ENCODE assay signal across 8 mouse cellular contexts in the genomic region with DNA sequence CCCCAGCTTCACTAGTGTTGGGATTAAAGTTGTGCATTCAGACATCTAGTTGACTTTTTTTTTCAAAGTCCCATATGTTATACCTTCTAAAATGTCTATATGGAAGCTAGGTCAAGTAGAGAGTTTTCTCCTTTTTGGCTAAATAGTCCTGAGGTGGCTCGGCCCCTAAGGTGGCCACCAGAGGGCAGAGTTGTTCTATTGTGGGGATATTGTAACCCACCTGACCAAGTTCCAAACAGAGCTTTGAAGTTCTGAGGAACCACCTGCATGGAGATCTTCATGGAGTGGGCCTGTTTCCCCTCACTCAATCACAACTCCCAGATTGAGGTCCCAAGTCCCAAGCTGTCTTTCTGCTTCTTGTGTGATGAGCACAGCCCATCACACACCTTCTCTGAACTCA. TPM values are rescaled to one million over a fixed set of nuclear protein-coding genes. Genes with fewer than 3 reads are reported as not detected.
DNase-seq lines count a peak whose midpoint lies in the region; ATAC-seq and TF ChIP-seq lines count a peak whose summit lies in the region.
"Had no signal": no experiment of that assay in that cellular context is flagged by ENCODE, and none has a peak within 500 bp of the region (broad histone marks: within the 10 kb centered on the region; RNA-seq: fewer than 3 reads in every experiment).

No protein-coding gene starts in this region.

- peak; percentile 94 for TF ChIP-seq RAD21 in MEL (IDR thresholded peaks at IDR 0.05; ENCODE audit: low read depth, low read length)

- TF ChIP-seq POLR2A in MEL (IDR thresholded peaks at IDR 0.05; ENCODE audit: control insufficient read depth in 1 of 2, insufficient read depth in 1 of 2, low read depth in 1 of 2, low read length in 2 of 2, poor library complexity in 1 of 2): no peak
- no peak for TF ChIP-seq POLR2A in lung, adult 2 months (IDR thresholded peaks at IDR 0.05; ENCODE audit: borderline replicate concordance, extremely low read depth, low read depth, low read length)

- DNase-seq in MEL (ENCODE audit: low read depth, low spot score): peak; percentile 66
- DNase-seq in cerebellum, adult 11-12 months: peak; percentile 58
- peak; percentile 76 for DNase-seq in gastrocnemius, adult 2 months
- DNase-seq in lung, adult 2 months: peak; percentile 68
- DNase-seq in right cerebral cortex, postnatal 25 days: peak; percentile 52

- no peak for TF ChIP-seq EP300 in MEL (IDR thresholded peaks at IDR 0.05; ENCODE audit: low read depth in 1 of 2, low read length in 2 of 2)

- no peaks in the 10 kb centered on the region for H3K79me2 ChIP-seq in MEL (ENCODE audit: control insufficient read depth, insufficient read depth, low read length, poor library complexity)

- H3K27ac ChIP-seq in MEL (ENCODE audit: control insufficient read depth, low read depth, low read length): no peak overlapping the region
- no peak overlapping the region for H3K27ac ChIP-seq in gastrocnemius, adult 2 months
- H3K27ac ChIP-seq in kidney, embryonic 16.5 days (ENCODE audit: low read length): no peak overlapping the region
- H3K27ac ChIP-seq: liver, embryonic 15.5 days had no signal

- H3K4me1 ChIP-seq in MEL (ENCODE audit: control insufficient read depth in 1 of 2, insufficient read depth in 2 of 2, low read length in 2 of 2): no peaks in the 10 kb centered on the region
- H3K4me1 ChIP-seq in kidney, embryonic 16.5 days (ENCODE audit: insufficient read depth, low read length): 0 out of 2 replicates have a peak, but pooled peaks cover 3% of the 10 kb centered on the region
- H3K4me1 ChIP-seq in lung, adult 2 months (ENCODE audit: control insufficient read depth, insufficient read depth, low read length): no peaks in the 10 kb centered on the region
- H3K4me1 ChIP-seq: liver, embryonic 15.5 days had no signal

- no peaks in the 10 kb centered on the region; a peak in 2 of 4 replicates for H3K27me3 ChIP-seq in MEL (ENCODE audit: control insufficient read depth in 1 of 2, insufficient read depth in 2 of 2, low read length in 2 of 2)
- H3K27me3 ChIP-seq in kidney, embryonic 16.5 days (ENCODE audit: insufficient read depth, low read length): no peaks in the 10 kb centered on the region
- H3K27me3 ChIP-seq: liver, embryonic 15.5 days had no signal

- H3K36me3 ChIP-seq in MEL (ENCODE audit: control insufficient read depth in 1 of 2, insufficient read depth in 2 of 2, low read length in 2 of 2): no peaks in the 10 kb centered on the region
- H3K36me3 ChIP-seq in kidney, embryonic 16.5 days (ENCODE audit: insufficient read depth, low read length): no peaks in the 10 kb centered on the region
- H3K36me3 ChIP-seq: liver, embryonic 15.5 days had no signal

- no peak overlapping the region for H3K4me2 ChIP-seq in kidney, embryonic 16.5 days (replicated peaks; ENCODE audit: low read depth, low read length)
- H3K4me2 ChIP-seq: liver, embryonic 15.5 days had no signal

- no peak overlapping the region for H3K9ac ChIP-seq in MEL (ENCODE audit: control insufficient read depth, low read depth, low read length, poor library complexity, severe bottlenecking)
- no peak overlapping the region for H3K9ac ChIP-seq in kidney, embryonic 16.5 days (replicated peaks; ENCODE audit: low read length)
- H3K9ac ChIP-seq: liver, embryonic 15.5 days had no signal

- H3K9me3 ChIP-seq in MEL (replicated peaks; ENCODE audit: insufficient read depth, low read length): no peaks in the 10 kb centered on the region
- no peaks in the 10 kb centered on the region for H3K9me3 ChIP-seq in kidney, embryonic 16.5 days (ENCODE audit: low read length)
- H3K9me3 ChIP-seq: liver, embryonic 15.5 days had no signal

- peak; percentile 83 to 93 (median 89) for TF ChIP-seq CTCF in MEL (IDR thresholded peaks at IDR 0.05 in 2 of 3, conservative IDR thresholded peaks at IDR 0.05 in 1 of 3; ENCODE audit: control insufficient read depth in 1 of 3, insufficient read depth in 1 of 3, low read depth in 2 of 3, low read length in 3 of 3, poor library complexity in 1 of 3, severe bottlenecking in 1 of 3)
- TF ChIP-seq CTCF in gastrocnemius, adult 2 months (IDR thresholded peaks at IDR 0.05): peak; percentile 93
- TF ChIP-seq CTCF in lung, adult 2 months (IDR thresholded peaks at IDR 0.05; ENCODE audit: insufficient read depth, low read length): peak; percentile 76

- 0% methylated on average over 1 of the region's 1 CpGs for WGBS in kidney, embryonic 16.5 days
- WGBS in lung, adult 2 months: 5% methylated on average over 1 of the region's 1 CpGs

- intact Hi-C loops in gastrocnemius, adult 2 months (cut with DNase I): loop anchor here (1.0 to 10.0 kb wide), 3 partner anchors 154 to 281 kb away; no protein-coding TSS in a partner anchor

- peak; percentile 53 for ATAC-seq in CD4-positive, CD25-positive, alpha-beta regulatory T cell, adult 4 months
- peak; percentile 59; the same call in 1 of the 2 replicates for ATAC-seq in kidney, embryonic 16.5 days (ENCODE audit: low FRiP score, low TSS enrichment)

- H3K4me3 ChIP-seq in MEL (ENCODE audit: control insufficient read depth in 1 of 2, insufficient read depth in 1 of 2, low read depth in 2 of 2, low read length in 2 of 2): no peak overlapping the region
- no peak overlapping the region for H3K4me3 ChIP-seq in gastrocnemius, adult 2 months
- no peak overlapping the region for H3K4me3 ChIP-seq in kidney, embryonic 16.5 days (ENCODE audit: low read length)
- H3K4me3 ChIP-seq in lung, adult 2 months (replicated peaks; ENCODE audit: extremely low read depth, low read depth, low read length): no peak overlapping the region
- H3K4me3 ChIP-seq: liver, embryonic 15.5 days had no signal

TF ChIP-seq in MEL, 35 proteins besides CTCF, POLR2A, EP300 and RAD21:
- peak; percentile 95 for TF ChIP-seq ZC3H11A (IDR thresholded peaks at IDR 0.05; ENCODE audit: low read depth, low read length)
- TF ChIP-seq BHLHE40 (IDR thresholded peaks at IDR 0.05; ENCODE audit: borderline replicate concordance, low read depth, low read length): 0 out of 2 replicates have a peak, but pooled peaks have one; percentile 19
- no peak for TF ChIP-seq ZNF384 (IDR thresholded peaks at IDR 0.05; ENCODE audit: low read depth, low read length)
- no peak for TF ChIP-seq ZMIZ1 (IDR thresholded peaks at IDR 0.05; ENCODE audit: low read depth, low read length)
- no peak for TF ChIP-seq CHD1 (IDR thresholded peaks at IDR 0.05; ENCODE audit: low read depth, low read length)
- peak; percentile 54; the same call in 1 of the 2 replicates for TF ChIP-seq USF1 (IDR thresholded peaks at IDR 0.05; ENCODE audit: low read depth, low read length)
- TF ChIP-seq MXI1 (IDR thresholded peaks at IDR 0.05; ENCODE audit: low read depth, low read length): no peak
- no peak for TF ChIP-seq HCFC1 (IDR thresholded peaks at IDR 0.05; ENCODE audit: low read depth, low read length)
- peak; percentile 96 for TF ChIP-seq SMC3 (IDR thresholded peaks at IDR 0.05; ENCODE audit: low read depth, low read length)

RNA-seq across cellular contexts. Expression of gene Pomc, which starts 28.6 kb away (rescaled TPM):
- 1 to 10 TPM; 2.8 TPM for polyA plus RNA-seq in CD4-positive, CD25-positive, alpha-beta regulatory T cell, adult 4 months (2017; shearing (Covaris generic))
- not detected in 2 replicates for total RNA-seq in MEL (2012; rRNA removed)
- polyA plus RNA-seq in MEL (2012; ENCODE audit: insufficient read depth in 1 of 2, insufficient read length in 2 of 2, low read depth in 1 of 2, low replicate concordance in 2 of 2, missing spikeins in 1 of 2): not detected
- not detected for total RNA-seq in gastrocnemius, adult 2 months (2021)
- polyA plus RNA-seq in kidney, embryonic 16.5 days (2015; fragmentation: Nextera tagmentation; extraction: Ambion mirVana): 2.5 and 2.7 TPM in 2 replicates
- polyA plus RNA-seq in lung, adult 2 months (2012; rRNA removed): 0.44 and 0.73 TPM in 2 replicates
